Mouse (Mus musculus): Measurements from ENCODE around the gene Snx20. TPM values are rescaled to one million over a fixed set of nuclear protein-coding genes. Genes with fewer than 3 reads are reported as not detected.

Gene Snx20
- polyA plus RNA-seq, 1 experiment from 2014 or later: 4.3 TPM

DNA sequence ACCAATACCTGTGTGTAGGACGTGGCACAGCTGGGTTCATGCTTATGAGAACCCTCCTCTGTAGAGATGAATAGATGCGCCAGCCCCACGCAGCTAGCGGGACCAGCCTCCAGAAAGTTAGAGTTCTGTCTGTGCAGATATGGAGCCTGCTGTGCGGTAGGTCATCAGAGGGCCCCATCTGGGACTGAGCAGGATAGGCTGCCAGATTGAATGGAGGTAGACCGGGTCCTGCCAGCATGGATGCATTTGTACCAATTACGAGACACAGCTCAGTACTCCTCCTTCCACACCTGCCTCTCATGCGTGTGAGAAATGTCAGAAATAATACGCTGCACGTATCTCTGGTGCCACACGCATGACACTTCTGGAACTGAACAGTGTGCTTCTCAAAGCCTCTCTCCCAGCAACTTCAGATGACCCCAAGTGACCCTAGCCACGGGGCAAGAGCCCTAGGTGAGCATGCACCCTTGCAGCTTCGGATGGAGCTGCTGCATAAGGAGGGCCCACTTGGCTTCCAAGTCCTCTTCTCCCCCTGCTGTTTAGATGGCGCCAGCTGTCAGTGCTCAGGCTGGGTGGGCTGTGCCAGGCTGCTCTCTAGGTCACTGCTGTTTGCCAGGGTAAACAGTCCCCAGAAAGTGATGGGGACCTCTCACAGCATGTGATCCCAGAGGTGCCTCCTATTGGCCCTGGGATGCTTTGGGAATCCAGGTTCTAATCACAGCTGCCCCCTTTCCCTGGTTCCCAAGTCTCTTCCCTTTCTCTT lies 57.3 kb downstream of the Snx20 start:
- H3K9ac ChIP-seq: no peak overlapping the region
- H3K27me3 ChIP-seq: no peaks in the 10 kb centered on the region
- H3K9me3 ChIP-seq (replicated peaks): no peaks in the 10 kb centered on the region
- no peaks in the 10 kb centered on the region for H3K36me3 ChIP-seq (replicated peaks)
- H3K4me3 ChIP-seq (replicated peaks): no peak overlapping the region
- no peak overlapping the region for H3K27ac ChIP-seq (replicated peaks)
- no peaks in the 10 kb centered on the region for H3K4me1 ChIP-seq (replicated peaks)
- no peak for ATAC-seq (ENCODE audit: insufficient read depth)
- 66% methylated on average over 14 of the region's 14 CpGs for WGBS (ENCODE audit: insufficient replicate concordance)
- no peak overlapping the region for H3K4me2 ChIP-seq

DNA sequence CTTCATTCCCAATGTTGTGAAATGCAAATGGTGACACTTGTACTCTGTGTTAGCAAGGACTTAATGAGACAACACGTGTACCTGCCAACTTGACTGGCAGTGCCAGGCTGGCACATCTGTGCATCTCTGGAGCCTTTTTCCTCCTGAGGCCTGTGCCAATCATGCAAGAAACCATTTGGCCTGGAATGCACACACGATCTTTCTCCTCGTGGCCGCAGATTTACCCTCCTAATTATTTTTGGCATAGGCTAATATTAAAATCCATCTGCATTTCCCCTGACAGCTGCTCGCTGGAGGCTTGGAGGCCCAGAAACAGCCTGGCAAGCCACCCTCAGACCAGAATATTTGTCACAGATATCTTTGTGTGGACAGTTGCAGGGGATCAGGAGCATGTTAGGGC lies 58.3 kb downstream of the Snx20 start:
- Histone ChIP-seq H3K9ac (no peak overlapping the region), H3K4me1 (replicated peaks) (no peaks in the 10 kb centered on the region), H3K36me3 (replicated peaks) (no peaks in the 10 kb centered on the region), H3K4me3 (replicated peaks) (no peak overlapping the region), H3K9me3 (replicated peaks) (no peaks in the 10 kb centered on the region), H3K27ac (replicated peaks) (no peak overlapping the region), H3K4me2 (no peak overlapping the region), H3K27me3 (no peaks in the 10 kb centered on the region)
- no peak for ATAC-seq (ENCODE audit: insufficient read depth)
- WGBS (ENCODE audit: insufficient replicate concordance): 62% methylated on average over 5 of the region's 5 CpGs

Other genes with a start within 250 kb of the Snx20 start
- gene Nkd1, start 114.8 kb downstream of the Snx20 start, polyA plus RNA-seq (2015; fragmentation: Nextera tagmentation; extraction: Ambion mirVana): 1.8 and 1.9 TPM in 2 replicates
- 0.08 and 0.09 TPM in 2 replicates for gene Nod2, start 11.2 kb upstream of the Snx20 start, polyA plus RNA-seq (2015; fragmentation: Nextera tagmentation; extraction: Ambion mirVana)
- 6.1 and 6.6 TPM in 2 replicates for gene Cyld, start 60.9 kb upstream of the Snx20 start, polyA plus RNA-seq (2015; fragmentation: Nextera tagmentation; extraction: Ambion mirVana)

All from liver, embryonic 15.5 days (tissue).